Mouse (Mus musculus): Measurements from ENCODE around the gene Bpifa1.
"Not testable (repeated sequence)": the region's sequence is repeated elsewhere in the genome, so short reads cannot be mapped to it uniquely, and the experiment has no call there.

DNA sequence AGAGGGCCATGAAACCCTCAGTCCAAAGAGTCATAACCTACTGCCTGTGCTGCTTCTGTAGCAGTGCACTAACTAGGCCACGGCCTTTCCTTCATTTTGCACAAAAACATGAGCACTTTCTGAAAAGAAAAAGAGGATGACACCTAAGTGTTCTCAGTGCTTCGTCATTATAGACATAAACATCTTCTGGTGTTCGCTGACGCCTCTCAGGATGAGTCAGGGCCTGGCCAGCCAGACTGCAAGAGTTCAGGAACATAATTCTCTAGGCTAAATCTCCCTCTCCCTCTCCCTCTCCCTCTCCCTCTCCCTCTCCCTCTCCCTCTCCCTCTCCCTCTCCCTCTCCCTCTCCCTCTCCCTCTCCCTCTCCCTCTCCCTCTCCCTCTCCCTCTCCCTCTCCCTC lies 40.4 kb downstream of the Bpifa1 start:
- TF ChIP-seq CTCF (IDR thresholded peaks at IDR 0.05; ENCODE audit: low read depth, low read length); POLR2A (IDR thresholded peaks at IDR 0.05; ENCODE audit: borderline replicate concordance, low read depth, low read length): not testable (repeated sequence)

All from bone marrow macrophage, adult 2 months (primary cell).